Mouse (Mus musculus): ENCODE measurements around the gene Wasl.

DNA sequence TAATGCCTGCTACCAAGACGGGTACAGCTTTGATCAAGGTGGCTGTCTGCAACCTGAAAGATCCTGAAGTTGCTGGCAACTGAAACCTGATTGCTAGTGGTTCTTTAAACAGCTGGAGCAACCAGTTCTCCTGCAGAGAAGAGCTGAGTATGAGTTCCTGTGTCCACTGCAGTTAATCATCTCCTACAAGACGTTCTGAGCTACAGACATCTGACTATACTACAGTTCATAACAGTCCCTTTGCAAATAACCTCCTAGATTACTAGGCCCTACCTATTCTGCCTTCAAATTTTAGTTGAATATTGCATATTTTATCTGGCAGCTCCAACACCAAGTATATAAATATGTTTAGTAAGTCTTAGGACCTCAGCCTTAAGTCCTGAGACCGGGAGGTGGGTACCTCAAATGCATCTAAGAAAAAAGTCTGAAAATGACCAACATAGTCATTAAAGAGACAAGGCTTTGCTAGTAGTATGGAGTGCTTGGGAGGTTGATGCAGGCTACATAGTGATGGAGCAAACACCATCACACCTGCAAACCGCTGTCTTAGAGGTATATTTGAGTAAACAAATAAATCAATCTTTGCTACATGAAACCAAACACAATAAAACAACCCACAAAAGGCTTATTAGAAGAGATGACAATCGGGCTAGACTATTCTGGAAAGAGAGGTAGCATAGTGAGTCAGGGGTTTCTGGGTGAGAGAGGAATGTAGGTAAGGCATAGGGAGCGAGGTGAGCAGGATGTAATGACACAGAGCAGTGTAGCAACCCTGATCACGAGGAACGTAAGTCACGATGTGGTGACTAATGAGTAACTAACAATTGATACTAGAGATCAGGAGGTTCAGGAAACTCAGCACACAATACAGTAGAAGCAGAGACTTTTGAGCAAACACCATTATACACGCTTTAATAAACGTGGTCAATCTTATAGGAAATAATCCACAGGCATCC is 29.9 kb upstream of the Wasl start:
- TF ChIP-seq CTCF (IDR thresholded peaks at IDR 0.05; ENCODE audit: low read depth): no peak
- TF ChIP-seq EP300 (IDR thresholded peaks at IDR 0.05; ENCODE audit: low read depth): no peak
